Mouse (Mus musculus): ENCODE measurements at regions not wholly inside any gene's neighbourhood (a gene's known extent, or its start where the extent isn't known, plus 50 kb on each side); places are given as distances from the start of the nearest gene placed in this dataset.

DNA sequence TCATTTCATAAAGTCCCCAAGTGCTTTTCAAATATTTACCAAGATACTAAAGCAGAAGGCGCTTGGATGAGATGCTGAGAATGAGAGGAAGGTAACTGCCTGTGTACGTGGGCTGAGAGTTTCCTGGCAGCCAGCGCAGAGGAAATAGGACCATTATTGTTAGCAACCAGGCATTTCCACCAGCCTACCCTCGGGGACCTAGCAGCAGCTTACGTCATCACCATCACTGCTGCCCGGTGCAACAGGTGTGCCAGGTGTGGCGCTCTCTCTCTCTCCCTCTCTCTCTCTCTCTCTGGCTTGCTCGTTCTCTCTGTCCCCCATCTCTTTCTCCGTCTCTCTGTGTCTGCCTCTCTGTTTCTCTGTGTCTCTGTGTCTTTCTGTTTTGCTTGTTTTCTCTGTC is 55.1 kb upstream of the Fam222a start:
- H3K4me2 ChIP-seq (ENCODE audit: low read depth, low read length), result no peak overlapping the region
- peaks cover 3% of the 10 kb centered on the region; the same call in 1 of the 2 replicates for H3K27me3 ChIP-seq (ENCODE audit: control insufficient read depth, insufficient read depth, low read length)
- H3K4me3 ChIP-seq (ENCODE audit: low read depth, low read length), result no peak overlapping the region
- no peaks in the 10 kb centered on the region for H3K9me3 ChIP-seq (replicated peaks; ENCODE audit: control insufficient read depth, low read length)
- no peak overlapping the region for H3K9ac ChIP-seq (replicated peaks; ENCODE audit: low read length)
- H3K27ac ChIP-seq (replicated peaks; ENCODE audit: low read depth, low read length), result no peak overlapping the region
- ATAC-seq (replicated peaks; ENCODE audit: insufficient number of reproducible peaks, low FRiP score, low TSS enrichment, low read depth), result no peak
- DNase-seq (ENCODE audit: low spot score), result peak; percentile 40
- 27% methylated on average over 9 of the region's 9 CpGs for WGBS
- no peaks in the 10 kb centered on the region for H3K36me3 ChIP-seq (replicated peaks; ENCODE audit: control insufficient read depth, insufficient read depth, low read depth, low read length)
- no peaks in the 10 kb centered on the region for H3K4me1 ChIP-seq (ENCODE audit: control insufficient read depth, insufficient read depth, low read length)

DNA sequence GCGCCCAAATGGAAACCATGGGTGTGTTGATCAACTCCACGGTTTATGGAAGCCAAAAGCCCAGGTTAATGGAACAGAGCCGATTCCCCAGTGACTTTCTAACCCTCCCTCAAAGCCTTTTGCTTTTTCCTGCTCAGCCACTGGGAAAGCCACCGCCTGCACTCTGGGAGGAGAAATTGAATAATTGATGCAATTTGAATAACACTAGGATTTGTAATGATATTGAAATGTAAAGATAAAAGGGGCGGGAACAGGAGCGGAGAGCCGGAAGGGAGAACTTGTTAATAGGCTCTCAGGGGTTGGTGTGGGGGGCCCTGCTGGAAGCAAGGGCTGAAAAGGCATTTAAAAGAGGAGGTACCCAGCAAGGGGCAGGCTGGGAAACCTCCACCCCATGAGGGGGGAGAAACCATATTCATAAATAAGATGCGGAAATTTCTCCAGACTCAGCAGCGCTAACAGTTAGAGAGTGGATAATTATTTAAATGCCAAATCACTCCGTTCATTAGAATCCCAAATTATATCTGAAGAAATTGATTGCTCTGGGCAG is 53.8 kb upstream of the Fam222a start:
- H3K4me1 ChIP-seq (ENCODE audit: control insufficient read depth, insufficient read depth, low read length), result no peaks in the 10 kb centered on the region
- no peak for DNase-seq (ENCODE audit: low spot score)
- no peak for ATAC-seq (replicated peaks; ENCODE audit: insufficient number of reproducible peaks, low FRiP score, low TSS enrichment, low read depth)
- H3K36me3 ChIP-seq (replicated peaks; ENCODE audit: control insufficient read depth, insufficient read depth, low read depth, low read length), result no peaks in the 10 kb centered on the region
- WGBS, result 14% methylated on average over 10 of the region's 10 CpGs
- no peak overlapping the region for H3K4me3 ChIP-seq (ENCODE audit: low read depth, low read length)
- H3K9ac ChIP-seq (replicated peaks; ENCODE audit: low read length), result no peak overlapping the region
- H3K27me3 ChIP-seq (ENCODE audit: control insufficient read depth, insufficient read depth, low read length), result peaks cover 3% of the 10 kb centered on the region; the same call in 1 of the 2 replicates
- no peak overlapping the region for H3K4me2 ChIP-seq (ENCODE audit: low read depth, low read length)
- H3K27ac ChIP-seq (replicated peaks; ENCODE audit: low read depth, low read length), result no peak overlapping the region
- no peaks in the 10 kb centered on the region for H3K9me3 ChIP-seq (replicated peaks; ENCODE audit: control insufficient read depth, low read length)

DNA sequence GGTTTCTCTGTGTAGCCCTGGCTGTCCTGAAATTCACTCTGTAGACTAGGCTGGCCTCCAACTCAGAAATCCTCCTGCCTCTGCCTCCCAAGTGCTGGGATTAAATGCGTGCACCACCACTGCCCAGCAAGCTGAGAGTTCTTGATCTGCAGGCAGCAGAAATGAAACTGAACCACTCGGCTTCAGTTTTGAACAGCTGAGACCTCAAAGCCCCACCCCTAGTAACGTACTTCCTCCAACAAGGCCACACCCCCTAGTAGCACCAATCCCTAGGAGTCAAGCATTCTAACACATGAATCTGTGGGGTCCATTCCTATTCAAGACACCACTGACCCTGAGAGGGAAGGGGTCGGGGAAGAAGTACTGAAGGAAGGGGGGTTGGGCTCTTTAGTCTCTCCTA is 50.8 kb upstream of the Fam222a start:
- ATAC-seq (replicated peaks; ENCODE audit: insufficient number of reproducible peaks, low FRiP score, low TSS enrichment, low read depth) (no peak), DNase-seq (ENCODE audit: low spot score) (no peak)
- Histone ChIP-seq H3K4me1 (ENCODE audit: control insufficient read depth, insufficient read depth, low read length) (no peaks in the 10 kb centered on the region), H3K27ac (replicated peaks; ENCODE audit: low read depth, low read length) (no peak overlapping the region), H3K36me3 (replicated peaks; ENCODE audit: control insufficient read depth, insufficient read depth, low read depth, low read length) (no peaks in the 10 kb centered on the region), H3K27me3 (ENCODE audit: control insufficient read depth, insufficient read depth, low read length) (peaks cover 3% of the 10 kb centered on the region; the same call in 1 of the 2 replicates), H3K4me2 (ENCODE audit: low read depth, low read length) (no peak overlapping the region), H3K9ac (replicated peaks; ENCODE audit: low read length) (no peak overlapping the region), H3K4me3 (ENCODE audit: low read depth, low read length) (no peak overlapping the region), H3K9me3 (replicated peaks; ENCODE audit: control insufficient read depth, low read length) (no peaks in the 10 kb centered on the region)
- 83% methylated on average over 4 of the region's 4 CpGs for WGBS

DNA sequence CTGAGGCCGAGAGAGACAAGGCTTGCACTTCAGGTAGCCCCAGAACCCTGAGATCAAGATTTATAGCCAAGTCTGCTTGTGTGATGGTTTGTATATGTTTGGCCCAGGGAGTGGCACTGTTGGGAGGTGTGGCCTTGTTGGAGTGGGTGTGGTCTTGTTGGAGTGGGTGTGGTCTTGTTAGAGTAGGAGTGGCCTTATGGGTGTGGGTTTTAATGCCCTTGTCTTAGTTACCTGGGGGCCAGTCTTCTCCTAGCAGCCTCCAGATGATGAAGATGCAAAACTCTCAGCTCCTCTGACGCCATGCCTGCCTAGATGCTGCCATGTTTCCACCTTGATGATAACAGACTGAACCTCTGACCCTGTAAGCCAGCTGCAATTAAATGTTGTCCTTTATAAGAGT is 49.8 kb upstream of the Fam222a start:
- Histone ChIP-seq H3K27ac (replicated peaks; ENCODE audit: low read depth, low read length) (no peak overlapping the region), H3K4me2 (ENCODE audit: low read depth, low read length) (no peak overlapping the region), H3K9ac (replicated peaks; ENCODE audit: low read length) (no peak overlapping the region), H3K36me3 (replicated peaks; ENCODE audit: control insufficient read depth, insufficient read depth, low read depth, low read length) (no peaks in the 10 kb centered on the region), H3K4me3 (ENCODE audit: low read depth, low read length) (no peak overlapping the region), H3K4me1 (ENCODE audit: control insufficient read depth, insufficient read depth, low read length) (no peaks in the 10 kb centered on the region), H3K9me3 (replicated peaks; ENCODE audit: control insufficient read depth, low read length) (no peaks in the 10 kb centered on the region), H3K27me3 (ENCODE audit: control insufficient read depth, insufficient read depth, low read length) (peaks cover 3% of the 10 kb centered on the region; the same call in 1 of the 2 replicates)
- ATAC-seq (replicated peaks; ENCODE audit: insufficient number of reproducible peaks, low FRiP score, low TSS enrichment, low read depth), result no peak
- DNase-seq (ENCODE audit: low spot score), result no peak
- WGBS, result 88% methylated on average over 2 of the region's 2 CpGs
